Mouse (Mus musculus): Measurements from ENCODE around the gene Tepp. TPM values are rescaled to one million over a fixed set of nuclear protein-coding genes. Genes with fewer than 3 reads are reported as not detected.

The Tepp gene
- total RNA-seq (2023) = not detected

DNA sequence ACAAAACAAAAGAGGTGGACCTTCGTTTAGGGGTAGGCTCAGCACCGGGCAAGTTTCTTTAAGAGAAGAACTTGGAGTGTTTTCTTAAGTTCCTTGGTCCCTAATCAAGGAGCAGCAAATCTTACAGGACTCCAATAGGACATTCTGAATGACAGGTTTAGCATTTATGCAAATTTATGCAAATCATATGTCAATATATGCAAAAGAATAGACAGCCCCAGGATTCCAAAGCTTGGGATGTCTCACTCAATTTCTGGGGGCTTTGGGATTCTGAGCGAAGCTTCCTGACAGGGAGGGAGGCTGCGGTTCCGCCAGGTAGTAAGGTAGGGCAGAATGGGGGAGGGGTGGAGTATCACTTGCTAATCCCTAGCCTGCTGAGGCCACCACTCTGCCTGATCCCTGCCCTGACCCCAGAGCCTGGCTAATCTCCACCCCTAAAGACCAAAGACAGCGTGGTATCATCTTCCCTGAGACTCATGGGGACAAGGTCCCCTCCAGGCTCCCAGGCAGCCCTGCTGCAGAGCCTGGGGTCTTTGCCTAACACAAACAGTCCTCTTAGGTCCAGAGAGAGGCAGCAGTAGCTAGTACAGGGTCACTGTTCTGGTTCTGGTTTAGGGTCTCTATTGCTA, at the start of gene Tepp:
Tepp (plus strand) TSS at position 225 of the 629 bp plus-strand sequence.

GRCm38 (mm10) chr8:95306431-95306830, 3.9 kb upstream of the Tepp start, which contains the start of gene Cngb1:
Gene Cngb1, minus strand, starts transcription at chr8:95306585.

DNA sequence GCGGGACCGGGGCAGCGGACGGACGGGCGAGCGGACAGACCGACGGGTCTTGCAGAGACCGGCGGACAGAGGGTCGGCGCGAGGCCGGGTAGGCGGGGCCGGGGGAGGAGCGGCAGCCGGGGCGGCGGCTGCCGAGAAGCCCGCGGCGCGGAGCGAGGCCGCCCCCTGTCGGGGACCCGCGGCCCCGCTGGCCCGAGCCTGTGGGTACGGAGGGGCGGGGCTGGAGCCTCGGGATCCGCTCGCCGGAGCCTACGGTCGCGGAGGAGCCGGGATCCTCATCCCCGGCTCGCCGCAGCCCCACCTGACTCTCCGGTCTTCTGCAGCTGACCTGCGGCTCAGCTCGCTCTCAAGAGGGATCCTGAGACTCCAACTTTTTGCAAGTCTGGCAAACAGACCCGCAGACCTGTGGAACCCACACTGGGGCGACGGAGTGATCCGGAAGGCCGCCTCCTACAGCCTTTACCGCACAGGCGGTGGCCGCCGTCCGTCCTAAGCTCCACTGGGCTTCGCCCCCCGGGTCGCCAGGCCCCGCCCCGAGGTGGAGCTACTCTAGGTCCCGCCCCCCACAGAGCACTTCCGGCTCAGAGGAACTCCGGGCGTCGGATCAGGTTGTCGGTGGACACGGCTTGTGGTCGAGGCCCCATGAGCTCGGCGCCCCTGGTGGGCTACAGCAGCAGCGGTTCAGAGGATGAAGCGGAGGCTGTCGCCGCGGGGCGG, 21.5 kb downstream of the Tepp start, which contains the start of the genes Zfp319 and Usb1:
Zfp319 (minus strand) TSS at position 231 of the 717 bp plus-strand sequence.
Usb1 (plus strand) TSS at position 565 of the 717 bp plus-strand sequence.

DNA sequence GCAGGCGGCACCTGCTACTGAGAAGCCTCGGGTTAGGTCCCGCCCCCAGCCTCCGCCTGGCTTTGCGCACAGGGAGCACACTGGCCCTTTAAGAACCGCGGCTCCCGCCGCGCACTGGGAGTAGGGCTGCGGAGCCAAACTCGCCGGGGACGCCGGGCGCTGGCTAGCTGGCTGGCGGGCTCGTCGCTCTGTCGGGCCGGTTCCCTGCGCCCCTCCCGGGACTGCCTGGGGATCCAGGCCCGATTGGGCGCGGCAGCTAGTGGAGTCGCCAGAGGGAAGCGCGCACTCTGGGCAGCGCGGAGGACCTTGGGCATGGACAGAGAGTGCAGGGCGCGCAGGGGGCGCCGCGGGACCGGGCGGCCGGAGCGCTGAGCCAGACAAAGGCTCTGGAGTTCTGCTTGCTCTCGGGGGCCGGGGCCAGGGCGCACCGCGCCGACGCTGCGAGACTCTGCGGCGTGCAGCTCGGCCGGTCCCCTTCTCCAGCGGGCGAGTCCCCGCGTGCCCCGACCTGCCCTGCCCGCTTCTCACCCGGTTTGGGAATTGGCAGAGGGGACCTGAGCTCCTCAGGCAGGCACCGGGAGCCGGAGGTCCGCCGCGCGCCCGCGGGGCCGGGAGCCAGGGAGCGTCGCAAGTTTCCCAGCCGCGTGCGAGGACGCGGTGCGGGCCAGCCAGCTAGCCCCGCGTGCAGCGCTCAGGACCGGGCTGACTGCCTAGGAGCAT, 41.9 kb downstream of the Tepp start, which contains the start of gene Mmp15:
Mmp15 (plus strand) TSS at position 118 of the 720 bp plus-strand sequence.

Other genes starting within 250 kb of the Tepp start
- gene Katnb1, start 229.4 kb upstream of the Tepp start, total RNA-seq (2023) = 11.9 TPM
- 4.4 TPM for gene Kifc3, start 107.8 kb upstream of the Tepp start, total RNA-seq (2023)
- gene Cngb1, start 4.0 kb upstream of the Tepp start, total RNA-seq (2023) = not detected
- gene Zfp319, start 21.4 kb downstream of the Tepp start, total RNA-seq (2023) = 18.7 TPM
- 25.6 TPM for gene Usb1, start 21.7 kb downstream of the Tepp start, total RNA-seq (2023)
- gene Mmp15, start 41.7 kb downstream of the Tepp start, total RNA-seq (2023) = 3.3 TPM
- 66.6 TPM for gene Cfap20, start 124.3 kb downstream of the Tepp start, total RNA-seq (2023)
- 67.1 TPM for gene Csnk2a2, start 179.5 kb downstream of the Tepp start, total RNA-seq (2023)
- not detected for gene Ccdc113, start 223.5 kb downstream of the Tepp start, total RNA-seq (2023)